Mouse (Mus musculus) megakaryocyte, embryonic 14.5 days (primary cell): ENCODE measurements around the gene 0610009B22Rik. TPM values are rescaled to one million over a fixed set of nuclear protein-coding genes. Genes with fewer than 3 reads are reported as not detected.
"Not testable (repeated sequence)": the region's sequence is repeated elsewhere in the genome, so short reads cannot be mapped to it uniquely, and the experiment has no call there.

Source experiments
- H3K27me3 ChIP-seq: replicated peaks from 2 replicates; pipeline ENCODE3; 2012; ENCODE audit warnings: inconsistent platforms
- H3K36me3 ChIP-seq: replicated peaks from 2 replicates; pipeline ENCODE3; 2012; ENCODE audit warnings: low read length, inconsistent platforms, mixed read lengths
- H3K4me1 ChIP-seq: 2 replicates; pipeline ENCODE4 v1.6.1; 2012; ENCODE audit warnings: inconsistent platforms
- H3K4me3 ChIP-seq: replicated peaks from 2 replicates; pipeline ENCODE3; 2012; ENCODE audit warnings: moderate library complexity, mild to moderate bottlenecking, inconsistent platforms
- H3K9me3 ChIP-seq: 2 replicates; pipeline ENCODE4 v1.6.1; 2012; ENCODE audit warnings: inconsistent platforms
- FLI1 ChIP-seq: IDR thresholded peaks from 2 replicates; pipeline ENCODE4 v1.6.1; 2012; ENCODE audit warnings: low read length, inconsistent platforms, mixed read lengths
- GATA1 ChIP-seq: IDR thresholded peaks from 3 replicates; pipeline ENCODE4 v1.6.1; 2012; ENCODE audit warnings: mixed read lengths, low read length, inconsistent platforms, borderline replicate concordance
- polyA plus RNA-seq: library from polyadenylated mRNA; stranded (reverse); fragments of >175 nt; gene quantifications from 2 replicates; pipeline ENCODE4 v1.2.3, GENCODE M21; 2012; ENCODE audit warnings: low replicate concordance; ENCODE audit not compliant: insufficient read depth

Gene 0610009B22Rik
- 1.7 TPM in 1 of 2 replicates, not detected in the other for polyA plus RNA-seq

DNA sequence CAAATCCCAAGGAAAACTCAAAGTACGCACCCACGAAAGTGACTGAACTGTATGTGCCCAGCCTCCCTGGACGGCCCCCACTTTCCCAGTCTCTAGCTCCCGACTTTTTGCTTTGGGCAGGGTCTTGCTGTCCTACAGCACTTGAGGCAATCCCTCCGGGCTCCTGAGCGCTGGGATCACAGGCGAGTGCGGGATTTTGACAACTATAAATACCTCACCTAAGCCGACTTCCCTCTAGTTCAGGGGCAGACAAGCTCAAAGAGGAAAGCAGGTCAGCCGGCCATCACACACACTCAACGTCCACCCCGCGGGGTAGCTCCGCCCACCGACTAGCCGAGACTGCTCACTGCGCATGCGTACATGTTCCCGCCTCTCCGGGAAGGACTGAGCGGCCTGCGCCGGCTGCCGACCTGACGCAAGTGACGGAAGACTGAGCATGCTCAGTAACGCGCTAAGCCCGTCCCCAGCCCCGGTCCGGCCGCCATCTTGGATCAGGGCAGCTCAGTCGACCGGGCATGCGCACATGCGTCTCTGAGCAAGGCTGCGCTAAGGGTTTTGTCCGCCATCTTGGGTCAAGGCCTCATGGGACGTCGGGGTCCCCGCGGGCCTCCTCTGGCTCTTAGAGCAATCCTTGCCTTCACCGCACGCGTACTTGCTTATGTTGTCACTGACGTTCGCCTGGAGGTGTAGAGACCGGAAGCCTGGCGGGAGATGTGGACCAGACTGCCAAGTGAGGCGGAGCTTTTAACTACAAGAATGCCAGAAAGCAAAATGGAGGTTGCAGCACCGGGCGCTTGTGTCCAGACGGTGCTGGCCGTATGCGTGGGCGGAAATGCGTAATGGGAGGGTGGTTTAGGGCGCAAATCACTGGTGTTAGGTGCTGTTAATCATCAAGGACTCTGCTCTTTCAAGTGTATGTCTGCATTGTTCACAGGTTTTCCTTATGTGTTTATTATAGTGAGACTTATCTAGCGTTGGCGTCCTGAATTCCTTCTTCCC, at the start of gene 0610009B22Rik:
TSS of gene 0610009B22Rik (minus strand) at position 545 of the 999 bp plus-strand sequence.
- peaks cover 32% of the 10 kb centered on the region for H3K36me3 ChIP-seq
- TF ChIP-seq FLI1 (no peak), GATA1 (no peak)
- H3K4me3 ChIP-seq = peak within 1 kb of the TSS; percentile 96
- no peaks in the 10 kb centered on the region for H3K27me3 ChIP-seq
- peaks cover 18% of the 10 kb centered on the region for H3K4me1 ChIP-seq
- H3K9me3 ChIP-seq = no peaks in the 10 kb centered on the region

DNA sequence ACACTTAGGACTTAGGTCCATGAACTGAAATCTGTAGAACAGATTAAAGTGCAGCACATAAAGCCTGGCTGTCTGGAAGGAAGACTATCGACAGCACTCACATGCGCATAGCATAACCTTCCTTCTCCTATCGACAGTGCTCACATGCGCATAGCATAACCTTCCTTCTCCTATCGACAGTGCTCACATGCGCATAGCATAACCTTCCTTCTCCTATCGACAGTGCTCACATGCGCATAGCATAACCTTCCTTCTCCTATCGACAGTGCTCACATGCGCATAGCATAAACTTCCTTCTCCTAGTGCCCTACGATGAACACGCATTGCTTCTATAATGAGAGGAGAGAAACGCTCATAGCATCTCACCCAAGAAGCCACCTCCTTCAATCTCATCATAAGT, 45.5 kb upstream of the 0610009B22Rik start:
- H3K36me3 ChIP-seq = peaks cover 88% of the 10 kb centered on the region
- H3K4me1 ChIP-seq, H3K9me3 ChIP-seq, H3K4me3 ChIP-seq, H3K27me3 ChIP-seq: not testable (repeated sequence)

DNA sequence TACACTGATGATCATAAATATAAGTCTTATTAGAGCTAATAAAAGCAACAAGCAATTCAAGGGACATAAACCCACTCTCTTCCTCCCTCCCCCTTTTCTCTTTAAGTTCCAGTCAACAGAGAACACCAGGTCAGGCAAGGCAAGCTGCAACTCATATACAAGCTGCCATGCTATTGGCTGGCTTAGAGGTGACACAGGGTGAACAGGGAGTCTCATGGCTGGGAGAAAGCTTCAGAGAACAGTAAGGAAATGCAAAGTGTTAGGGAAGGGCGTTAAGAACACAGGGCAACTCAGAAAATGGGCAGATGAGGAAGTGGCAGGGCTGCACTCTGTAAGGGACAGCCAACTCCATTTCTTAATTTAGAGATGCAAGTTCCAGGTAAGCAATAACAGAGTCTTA, 44.2 kb upstream of the 0610009B22Rik start:
- H3K36me3 ChIP-seq = peaks cover 79% of the 10 kb centered on the region

GRCm38 (mm10) chr11:51721066-51721465, 32.4 kb upstream of the 0610009B22Rik start:
- Histone ChIP-seq H3K4me3 (no peak overlapping the region), H3K36me3 (peaks cover 93% of the 10 kb centered on the region), H3K9me3 (no peaks in the 10 kb centered on the region), H3K27me3 (no peaks in the 10 kb centered on the region), H3K4me1 (no peaks in the 10 kb centered on the region)
- no peak for TF ChIP-seq GATA1
- TF ChIP-seq FLI1 = no peak

More for the DNA sequence above, 44.2 kb upstream of the 0610009B22Rik start:
- H3K9me3 ChIP-seq = no peaks in the 10 kb centered on the region
- TF ChIP-seq GATA1 (no peak), FLI1 (no peak)
- H3K4me1 ChIP-seq = no peaks in the 10 kb centered on the region
- H3K27me3 ChIP-seq = no peaks in the 10 kb centered on the region
- H3K4me3 ChIP-seq = no peak overlapping the region

DNA sequence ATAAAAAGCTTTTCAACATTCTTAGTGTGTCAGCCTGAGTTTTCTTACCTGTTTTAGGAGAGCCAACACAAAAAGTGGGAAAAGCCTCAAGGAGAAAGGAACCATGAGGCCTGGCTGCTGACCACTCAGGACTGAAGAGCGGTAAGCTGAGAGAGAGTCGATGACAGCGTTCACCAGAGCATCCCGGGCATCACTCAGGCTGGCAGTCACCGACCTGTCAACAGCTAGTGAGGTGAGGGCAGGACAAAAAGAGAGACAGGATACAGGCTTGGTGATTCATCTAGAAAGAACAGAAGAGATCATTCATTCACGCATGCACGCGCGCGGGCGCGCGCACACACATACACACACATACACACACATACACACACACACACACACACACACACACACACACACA, 18.4 kb upstream of the 0610009B22Rik start:
- TF ChIP-seq FLI1 (no peak), GATA1 (no peak)
- H3K36me3 ChIP-seq = peaks cover 86% of the 10 kb centered on the region
- no peaks in the 10 kb centered on the region for H3K9me3 ChIP-seq
- peaks cover 3% of the 10 kb centered on the region for H3K4me1 ChIP-seq
- H3K4me3 ChIP-seq = no peak overlapping the region
- H3K27me3 ChIP-seq = no peaks in the 10 kb centered on the region

GRCm38 (mm10) chr11:51706451-51706850, 17.8 kb upstream of the 0610009B22Rik start:
- TF ChIP-seq GATA1 (no peak), FLI1 (no peak)
- Histone ChIP-seq H3K4me1 (peaks cover 3% of the 10 kb centered on the region), H3K4me3 (no peak overlapping the region), H3K9me3 (no peaks in the 10 kb centered on the region), H3K27me3 (no peaks in the 10 kb centered on the region), H3K36me3 (peaks cover 86% of the 10 kb centered on the region)

DNA sequence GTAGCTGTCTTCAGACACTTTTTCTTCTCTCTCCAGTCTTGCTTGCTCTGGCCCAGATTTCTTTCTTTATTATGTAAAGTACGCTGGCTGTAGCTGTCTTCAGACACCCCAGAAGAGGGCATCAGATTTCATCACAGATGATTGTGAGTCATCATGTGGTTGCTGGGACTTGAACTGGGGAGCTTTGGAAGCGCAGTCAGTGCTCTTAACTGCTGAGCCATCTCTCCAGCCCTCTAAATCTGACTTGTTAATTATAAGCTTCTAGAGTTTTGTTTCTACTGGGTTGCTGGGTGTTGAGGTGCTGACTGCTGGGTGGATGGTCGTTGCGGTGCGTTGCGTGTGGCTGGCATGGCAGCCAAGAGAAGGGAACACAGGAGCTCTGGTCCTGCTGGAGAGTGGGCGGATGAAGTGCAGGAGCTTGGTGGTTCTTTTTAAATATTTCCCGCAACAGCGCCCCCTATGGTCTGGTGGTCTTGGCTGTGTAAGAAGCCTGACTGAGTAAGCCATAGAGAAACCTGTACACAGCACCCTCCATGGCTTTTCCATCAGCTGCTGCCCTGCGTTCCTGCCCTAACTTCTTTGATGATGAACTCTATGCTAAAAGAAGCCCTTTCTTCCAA, 14.8 kb upstream of the 0610009B22Rik start:
- Histone ChIP-seq H3K27me3 (no peaks in the 10 kb centered on the region), H3K4me3 (no peak overlapping the region), H3K9me3 (0 out of 2 replicates have a peak, but pooled peaks cover 2% of the 10 kb centered on the region), H3K4me1 (peaks cover 3% of the 10 kb centered on the region), H3K36me3 (peaks cover 90% of the 10 kb centered on the region)
- TF ChIP-seq GATA1 (no peak), FLI1 (no peak)

GRCm38 (mm10) chr11:51702831-51703230, 14.2 kb upstream of the 0610009B22Rik start:
- Histone ChIP-seq H3K4me3 (no peak overlapping the region), H3K9me3 (0 out of 2 replicates have a peak, but pooled peaks cover 2% of the 10 kb centered on the region), H3K4me1 (peaks cover 3% of the 10 kb centered on the region), H3K36me3 (peaks cover 89% of the 10 kb centered on the region), H3K27me3 (no peaks in the 10 kb centered on the region)
- TF ChIP-seq FLI1 (no peak), GATA1 (no peak)

DNA sequence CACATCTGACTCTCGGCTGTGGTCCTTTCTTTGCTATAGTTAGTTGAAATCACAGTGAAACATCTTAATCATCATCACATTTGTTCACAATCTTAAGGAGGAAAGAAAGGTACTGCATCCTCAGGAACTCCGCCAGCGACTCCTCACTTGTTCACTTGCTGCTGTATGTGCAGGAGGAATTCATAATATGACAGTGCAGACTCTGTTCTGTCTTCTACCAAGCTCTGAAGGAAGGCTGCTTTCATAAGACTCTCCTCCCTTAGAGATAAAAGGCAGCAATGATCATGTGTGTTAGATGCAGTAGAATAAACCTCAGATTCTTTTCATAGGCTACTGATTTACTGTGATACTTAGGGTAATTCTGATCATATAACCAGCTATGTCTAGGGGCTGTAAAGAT, 6.3 kb upstream of the 0610009B22Rik start:
- peaks cover 65% of the 10 kb centered on the region for H3K36me3 ChIP-seq
- no peaks in the 10 kb centered on the region for H3K27me3 ChIP-seq
- no peak overlapping the region for H3K4me3 ChIP-seq
- TF ChIP-seq GATA1 (no peak), FLI1 (no peak)
- no peaks in the 10 kb centered on the region for H3K4me1 ChIP-seq
- 0 out of 2 replicates have a peak, but pooled peaks cover 2% of the 10 kb centered on the region for H3K9me3 ChIP-seq

GRCm38 (mm10) chr11:51690597-51690996, 1.9 kb upstream of the 0610009B22Rik start:
- Histone ChIP-seq H3K36me3 (peaks cover 31% of the 10 kb centered on the region), H3K4me1 (peaks cover 18% of the 10 kb centered on the region)
- H3K9me3 ChIP-seq, H3K4me3 ChIP-seq, H3K27me3 ChIP-seq: not testable (repeated sequence)
